Mouse (Mus musculus) spleen, postnatal 10 days (tissue): ENCODE measurements at regions not wholly inside any gene's neighbourhood (a gene's known extent, or its start where the extent isn't known, plus 50 kb on each side); places are given as distances from the start of the nearest gene placed in this dataset.

Experiments
- DNase-seq, 2 experiments: peaks; one replicate each; pipeline ENCODE4 v3.0.0; 2021 to 2022; ENCODE audit warnings: low spot score in 2 of 2

GRCm38 (mm10) chr11:31721908-31722307 lies 50.2 kb upstream of the Bod1 start:
- no peak for DNase-seq

GRCm38 (mm10) chr11:31724506-31724905 lies 52.8 kb upstream of the Bod1 start:
- no peak for DNase-seq

- DNase-seq, result no peak
These were observed 54.4 kb upstream of the Bod1 start for GRCm38 (mm10) chr11:31725936-31726647.

- no peak for DNase-seq
These were observed 55.6 kb upstream of the Bod1 start for GRCm38 (mm10) chr11:31727289-31727688.

GRCm38 (mm10) chr11:31729728-31730127 lies 58.0 kb upstream of the Bod1 start:
- DNase-seq, result no peak

- no peak for DNase-seq
These were observed 58.5 kb upstream of the Bod1 start for GRCm38 (mm10) chr11:31730181-31730580.

GRCm38 (mm10) chr11:31730680-31731079 lies 59.0 kb upstream of the Bod1 start:
- DNase-seq, result no peak

GRCm38 (mm10) chr11:31731459-31731858 lies 59.8 kb upstream of the Bod1 start:
- DNase-seq, result no peak

- no peak for DNase-seq
These were observed 60.7 kb upstream of the Bod1 start for GRCm38 (mm10) chr11:31732342-31732741.

GRCm38 (mm10) chr11:31732958-31733357 lies 61.3 kb upstream of the Bod1 start:
- DNase-seq, result no peak

GRCm38 (mm10) chr11:31734091-31734490 lies 62.4 kb upstream of the Bod1 start:
- DNase-seq, result no peak

GRCm38 (mm10) chr11:31735257-31735656 lies 63.6 kb upstream of the Bod1 start:
- DNase-seq, result no peak

GRCm38 (mm10) chr11:31736086-31736485 lies 64.4 kb upstream of the Bod1 start:
- DNase-seq, result no peak

GRCm38 (mm10) chr11:31736556-31737089 lies 64.9 kb upstream of the Bod1 start:
- DNase-seq, result no peak

- no peak for DNase-seq
These were observed 66.7 kb upstream of the Bod1 start for GRCm38 (mm10) chr11:31738148-31739021.

GRCm38 (mm10) chr11:31740409-31740808 lies 68.7 kb upstream of the Bod1 start:
- DNase-seq, result no peak

GRCm38 (mm10) chr11:31742160-31742559 lies 70.5 kb upstream of the Bod1 start:
- no peak for DNase-seq

GRCm38 (mm10) chr11:31744076-31744785 lies 72.5 kb upstream of the Bod1 start:
- DNase-seq, result no peak

GRCm38 (mm10) chr11:31745028-31745865 lies 73.6 kb upstream of the Bod1 start:
- DNase-seq, result no peak

GRCm38 (mm10) chr11:31745866-31746248 lies 74.2 kb upstream of the Bod1 start:
- no peak for DNase-seq

GRCm38 (mm10) chr11:31746488-31746887 lies 74.8 kb upstream of the Bod1 start:
- no peak for DNase-seq
